Mouse (Mus musculus) midbrain, embryonic 15.5 days (tissue): ENCODE data around the gene Slc35d2. TPM values are rescaled to one million over a fixed set of nuclear protein-coding genes. Genes with fewer than 3 reads are reported as not detected.

ENCODE experiments used
- polyA plus RNA-seq: library from polyadenylated mRNA; unstranded; fragments of >200 nt; fragmentation: Nextera tagmentation; extraction: Ambion mirVana; gene quantifications from 2 replicates; pipeline ENCODE4 v1.2.1, GENCODE M21; 2015

Gene Slc35d2
- polyA plus RNA-seq, 1 experiment from 2014 or later, result 1.1 TPM

Other genes with a start within 250 kb of the Slc35d2 start
- gene Hsd17b3, start 40.1 kb downstream of the Slc35d2 start, polyA plus RNA-seq, result not detected in 2 replicates
- gene Zfp367, start 23.8 kb upstream of the Slc35d2 start, polyA plus RNA-seq, result 4.2 and 4.9 TPM in 2 replicates
- gene Habp4, start 32.5 kb upstream of the Slc35d2 start, polyA plus RNA-seq, result 39.0 and 41.4 TPM in 2 replicates
- gene Cdc14b, start 145.9 kb upstream of the Slc35d2 start, polyA plus RNA-seq, result 2.4 and 2.5 TPM in 2 replicates
- 12.8 and 15.3 TPM in 2 replicates for gene Aaed1, start 183.3 kb upstream of the Slc35d2 start, polyA plus RNA-seq
- gene Ctsl, start 241.5 kb upstream of the Slc35d2 start, polyA plus RNA-seq, result 134 and 138 TPM in 2 replicates